Mouse (Mus musculus): Measurements from ENCODE around the gene Lta.

- TF ChIP-seq CTCF (IDR thresholded peaks at IDR 0.05; ENCODE audit: control insufficient read depth, insufficient read depth, low read length) (peak; percentile 0; the same call in 1 of the 2 replicates), POLR2A (IDR thresholded peaks at IDR 0.05; ENCODE audit: borderline replicate concordance, control insufficient read depth, low read depth, low read length) (peak; percentile 93)
Measured at GRCm38 (mm10) chr17:35241305-35242014, 36.3 kb upstream of the Lta start, which contains the start of gene Ddx39b.
